Mouse (Mus musculus) liver, embryonic 14.5 days (tissue): ENCODE measurements around the gene Gm10840.

Experiments
- CTCF ChIP-seq: IDR thresholded peaks from 2 replicates; pipeline ENCODE4 v1.5.1; 2016; ENCODE audit warnings: antibody characterized with exemption, low read depth, control low read depth
- EP300 ChIP-seq: IDR thresholded peaks from 2 replicates; pipeline ENCODE4 v1.6.1; 2016; ENCODE audit warnings: antibody characterized with exemption, low read depth

DNA sequence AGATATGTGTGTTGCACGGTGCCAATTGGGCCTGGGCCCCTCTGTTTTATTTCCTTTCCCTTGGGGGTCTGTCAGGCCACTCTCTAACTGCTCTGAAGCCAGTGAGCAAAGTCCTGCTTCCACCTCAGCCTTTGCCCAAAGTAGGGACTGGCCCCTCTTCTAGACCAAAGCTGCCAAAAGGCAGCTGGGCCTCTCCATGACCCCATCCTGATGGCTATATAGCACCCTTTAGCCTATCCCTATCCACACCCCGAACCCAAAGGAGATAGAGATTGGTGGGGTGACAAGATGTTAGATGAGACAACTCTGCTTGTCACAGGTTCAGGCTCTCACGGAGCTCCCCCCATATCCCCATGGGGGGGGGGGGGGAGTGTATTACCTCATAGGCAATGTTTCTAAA lies 4.9 kb upstream of the Gm10840 start:
- TF ChIP-seq EP300 (no peak), CTCF (no peak)
